Mouse (Mus musculus) myocyte (in vitro differentiated cells): ENCODE data around the gene Map1a. TPM values are rescaled to one million over a fixed set of nuclear protein-coding genes. Genes with fewer than 3 reads are reported as not detected.

Experiments used
- H3K27me3 ChIP-seq: one replicate; pipeline ENCODE4 v1.6.1; 2011; ENCODE audit not compliant: control insufficient read depth, insufficient read depth, insufficient read length
- H3K36me3 ChIP-seq: one replicate; pipeline ENCODE4 v1.6.1; 2011; ENCODE audit not compliant: control insufficient read depth, insufficient read depth
- H3K4me2 ChIP-seq: one replicate; pipeline ENCODE4 v1.6.1; 2011; ENCODE audit warnings: low read depth, control low read depth
- H3K4me3 ChIP-seq: one replicate; pipeline ENCODE4 v1.5.1; 2011; ENCODE audit warnings: mild to moderate bottlenecking, control low read depth, moderate library complexity
- H3K79me2 ChIP-seq: one replicate; pipeline ENCODE4 v1.6.1; 2011; ENCODE audit not compliant: control insufficient read depth, insufficient read depth
- H3ac ChIP-seq: one replicate; pipeline ENCODE4 v1.6.1; 2011; ENCODE audit not compliant: control insufficient read depth, insufficient read length
- CEBPB ChIP-seq: IDR thresholded peaks from 2 replicates; pipeline ENCODE4 v1.6.1; 2011; ENCODE audit warnings: mild to moderate bottlenecking, moderate library complexity; ENCODE audit not compliant: poor library complexity, insufficient read depth, severe bottlenecking
- E2F4 ChIP-seq: IDR thresholded peaks from one replicate; pipeline ENCODE4 v1.6.1; 2011; ENCODE audit warnings: mild to moderate bottlenecking, control low read depth, moderate library complexity; ENCODE audit not compliant: insufficient read depth
- MAX ChIP-seq: IDR thresholded peaks from one replicate; pipeline ENCODE4 v1.6.1; 2011; ENCODE audit warnings: low read depth, mild to moderate bottlenecking, control low read depth
- MYOD1 ChIP-seq, 3 experiments: IDR thresholded peaks; one replicate each; pipeline ENCODE4 v1.6.1; 2011; ENCODE audit warnings: control low read depth in 2 of 3, low read depth in 2 of 3, mild to moderate bottlenecking in 2 of 3, moderate library complexity in 1 of 3; ENCODE audit not compliant: insufficient read length in 2 of 3, control insufficient read depth in 1 of 3
- MYOG ChIP-seq, 3 experiments: IDR thresholded peaks; one replicate each; pipeline ENCODE4 v1.6.1; 2011; ENCODE audit warnings: control low read depth in 2 of 3, low read depth in 2 of 3, mild to moderate bottlenecking in 2 of 3; ENCODE audit not compliant: insufficient read length in 2 of 3, control insufficient read depth in 1 of 3, insufficient read depth in 1 of 3
- POLR2A ChIP-seq: IDR thresholded peaks from one replicate; pipeline ENCODE4 v1.6.1; 2011; ENCODE audit warnings: low read depth, mild to moderate bottlenecking, control low read depth, moderate library complexity; ENCODE audit not compliant: insufficient read length
- POLR2AphosphoS2 ChIP-seq: IDR thresholded peaks from one replicate; pipeline ENCODE4 v1.6.1; 2011; ENCODE audit warnings: low read depth, control low read depth; ENCODE audit not compliant: insufficient read length
- REST ChIP-seq: IDR thresholded peaks from one replicate; pipeline ENCODE4 v1.6.1; 2011; ENCODE audit warnings: mild to moderate bottlenecking, control low read depth, moderate library complexity; ENCODE audit not compliant: insufficient read depth, insufficient read length
- SRF ChIP-seq: IDR thresholded peaks from one replicate; pipeline ENCODE4 v1.6.1; 2011; ENCODE audit warnings: low read depth; ENCODE audit not compliant: control insufficient read depth, insufficient read length
- TCF12 ChIP-seq: IDR thresholded peaks from one replicate; pipeline ENCODE4 v1.6.1; 2011; ENCODE audit warnings: mild to moderate bottlenecking, control low read depth; ENCODE audit not compliant: poor library complexity, insufficient read depth, severe bottlenecking
- TCF3 ChIP-seq: IDR thresholded peaks from one replicate; pipeline ENCODE4 v1.6.1; 2011; ENCODE audit warnings: low read depth, control low read depth; ENCODE audit not compliant: insufficient read length
- polyA plus RNA-seq: library from polyadenylated mRNA; unstranded; fragments of >200 nt; fragmentation: generic; extraction: Trizol; gene quantifications from one replicate; pipeline ENCODE4 v1.2.1, GENCODE M21; 2012; ENCODE audit warnings: missing spikeins

Map1a gene
- polyA plus RNA-seq, 1 experiment, result 40.7 TPM

- no peak for TF ChIP-seq TCF12
- peak in 2 of 3 experiments; percentile 30 to 61 for TF ChIP-seq MYOG (IDR thresholded peaks at IDR 0.05; ENCODE audit: control insufficient read depth in 1 of 3, insufficient read depth in 1 of 3, insufficient read length in 2 of 3, low read depth in 2 of 3)
- TF ChIP-seq MYOD1 (IDR thresholded peaks at IDR 0.05; ENCODE audit: control insufficient read depth in 1 of 3, insufficient read length in 2 of 3, low read depth in 2 of 3), result peak in 2 of 3 experiments; percentile 33 to 54
- Histone ChIP-seq H3K79me2 (peaks cover 17% of the 10 kb centered on the region), H3K36me3 (no peaks in the 10 kb centered on the region), H3ac (no peak overlapping the region), H3K27me3 (no peaks in the 10 kb centered on the region), H3K4me2 (no peak overlapping the region), H3K4me3 (no peak overlapping the region)
These were observed 3.1 kb downstream of the Map1a start for GRCm38 (mm10) chr2:121292316-121293013.

- Histone ChIP-seq H3K4me2 (peak overlapping the region; percentile 97), H3K79me2 (peaks cover 20% of the 10 kb centered on the region), H3ac (peak overlapping the region; percentile 57), H3K27me3 (no peaks in the 10 kb centered on the region), H3K36me3 (peaks cover 4% of the 10 kb centered on the region), H3K4me3 (peak overlapping the region; percentile 93)
- TF ChIP-seq E2F4 (no peak), TCF12 (no peak), REST (no peak), POLR2A (peak; percentile 58)
These were observed 4.8 kb downstream of the Map1a start for GRCm38 (mm10) chr2:121294182-121294581.

- Histone ChIP-seq H3ac (peak overlapping the region; percentile 57), H3K79me2 (peaks cover 20% of the 10 kb centered on the region), H3K4me3 (peak overlapping the region; percentile 93), H3K4me2 (peak overlapping the region; percentile 97), H3K36me3 (peaks cover 4% of the 10 kb centered on the region), H3K27me3 (no peaks in the 10 kb centered on the region)
- TF ChIP-seq SRF (no peak), CEBPB (no peak), POLR2A (peak; percentile 50), POLR2AphosphoS2 (peak; percentile 14)
These were observed 5.6 kb downstream of the Map1a start for GRCm38 (mm10) chr2:121294753-121295607.

- Histone ChIP-seq H3ac (peak overlapping the region; percentile 57), H3K4me2 (peak overlapping the region; percentile 97), H3K36me3 (peaks cover 11% of the 10 kb centered on the region), H3K79me2 (peaks cover 20% of the 10 kb centered on the region), H3K27me3 (no peaks in the 10 kb centered on the region), H3K4me3 (peak overlapping the region; percentile 93)
- TF ChIP-seq MYOG (IDR thresholded peaks at IDR 0.05; ENCODE audit: control insufficient read depth in 1 of 3, insufficient read depth in 1 of 3, insufficient read length in 2 of 3, low read depth in 2 of 3) (peak in 2 of 3 experiments; percentile 74 to 81), POLR2AphosphoS2 (peak; percentile 30), TCF3 (peak; percentile 16), POLR2A (peak; percentile 9), MAX (no peak), MYOD1 (IDR thresholded peaks at IDR 0.05; ENCODE audit: control insufficient read depth in 1 of 3, insufficient read length in 2 of 3, low read depth in 2 of 3) (peak; percentile 26 to 86 (median 57))
These were observed 6.5 kb downstream of the Map1a start for GRCm38 (mm10) chr2:121295608-121296571.

GRCm38 (mm10) chr2:121296754-121297231 is 7.4 kb downstream of the Map1a start:
- Histone ChIP-seq H3K4me2 (peak overlapping the region; percentile 97), H3K27me3 (no peaks in the 10 kb centered on the region), H3K79me2 (peaks cover 20% of the 10 kb centered on the region), H3K36me3 (peaks cover 18% of the 10 kb centered on the region), H3ac (no peak overlapping the region), H3K4me3 (peak overlapping the region; percentile 93)
- no peak for TF ChIP-seq SRF
- no peak for TF ChIP-seq REST
- TF ChIP-seq TCF3, result no peak
- no peak for TF ChIP-seq MYOG (IDR thresholded peaks at IDR 0.05; ENCODE audit: control insufficient read depth in 1 of 3, insufficient read depth in 1 of 3, insufficient read length in 2 of 3, low read depth in 2 of 3)
